Mouse (Mus musculus): ENCODE results near the gene Gdf5. TPM values are rescaled to one million over a fixed set of nuclear protein-coding genes. Genes with fewer than 3 reads are reported as not detected.

The Gdf5 gene
- polyA plus RNA-seq, 1 experiment from 2014 or later, result 0.79 TPM

DNA sequence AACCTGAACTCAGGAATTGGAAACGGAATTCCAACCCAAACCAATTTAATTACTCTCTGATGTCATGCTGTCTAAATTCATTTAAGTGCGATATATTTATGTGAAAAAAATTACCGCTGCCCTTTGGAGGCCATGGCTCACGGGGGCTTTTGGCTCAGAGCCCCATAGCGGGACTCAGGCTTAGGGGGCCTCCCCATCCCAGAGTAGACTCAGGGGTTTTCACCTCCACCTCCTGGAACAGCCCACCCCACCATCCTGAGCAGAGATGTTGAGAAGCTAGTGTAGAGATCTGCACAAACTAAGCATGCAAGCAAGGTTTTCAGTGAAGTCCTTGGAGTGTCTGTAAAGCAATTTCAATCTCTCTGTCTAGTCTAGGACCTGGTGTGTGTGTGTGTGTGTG is 413 bp upstream of the Gdf5 start:
- Histone ChIP-seq H3K27ac (ENCODE audit: low read length) (no peak overlapping the region), H3K4me3 (ENCODE audit: low read length) (no peak overlapping the region), H3K9ac (ENCODE audit: low read depth, low read length) (no peak overlapping the region), H3K36me3 (ENCODE audit: control insufficient read depth, insufficient read depth, low read length) (no peaks in the 10 kb centered on the region), H3K9me3 (ENCODE audit: control insufficient read depth, low read length) (no peaks in the 10 kb centered on the region), H3K4me2 (ENCODE audit: low read depth, low read length) (no peak overlapping the region), H3K4me1 (ENCODE audit: control insufficient read depth, insufficient read depth, low read length) (peaks cover 9% of the 10 kb centered on the region), H3K27me3 (replicated peaks; ENCODE audit: control insufficient read depth, insufficient read depth, low read length) (no peaks in the 10 kb centered on the region)
- no peak for ATAC-seq
- 61% methylated on average over 5 of the region's 5 CpGs for WGBS

GRCm38 (mm10) chr2:155944685-155945084 is 482 bp downstream of the Gdf5 start:
- Histone ChIP-seq H3K36me3 (ENCODE audit: control insufficient read depth, insufficient read depth, low read length) (no peaks in the 10 kb centered on the region), H3K9ac (ENCODE audit: low read depth, low read length) (0 out of 2 replicates have a peak overlapping the region, but pooled peaks have one; percentile 36), H3K4me3 (ENCODE audit: low read length) (no peak overlapping the region), H3K4me2 (ENCODE audit: low read depth, low read length) (no peak overlapping the region), H3K27ac (ENCODE audit: low read length) (no peak overlapping the region), H3K9me3 (ENCODE audit: control insufficient read depth, low read length) (no peaks in the 10 kb centered on the region), H3K27me3 (replicated peaks; ENCODE audit: control insufficient read depth, insufficient read depth, low read length) (no peaks in the 10 kb centered on the region), H3K4me1 (ENCODE audit: control insufficient read depth, insufficient read depth, low read length) (peaks cover 9% of the 10 kb centered on the region)
- WGBS, result 78% methylated on average over 4 of the region's 4 CpGs
- ATAC-seq, result no peak

GRCm38 (mm10) chr2:155943463-155943862 is 1.7 kb downstream of the Gdf5 start:
- H3K9me3 ChIP-seq (ENCODE audit: control insufficient read depth, low read length), result no peaks in the 10 kb centered on the region
- H3K4me2 ChIP-seq (ENCODE audit: low read depth, low read length), result peak overlapping the region; percentile 20; the same call in 1 of the 2 replicates
- H3K36me3 ChIP-seq (ENCODE audit: control insufficient read depth, insufficient read depth, low read length), result no peaks in the 10 kb centered on the region
- no peak for ATAC-seq
- WGBS, result 3% methylated on average over 8 of the region's 8 CpGs
- H3K27ac ChIP-seq (ENCODE audit: low read length), result no peak overlapping the region
- no peaks in the 10 kb centered on the region for H3K27me3 ChIP-seq (replicated peaks; ENCODE audit: control insufficient read depth, insufficient read depth, low read length)
- H3K4me1 ChIP-seq (ENCODE audit: control insufficient read depth, insufficient read depth, low read length), result peaks cover 9% of the 10 kb centered on the region
- no peak overlapping the region for H3K4me3 ChIP-seq (ENCODE audit: low read length)
- H3K9ac ChIP-seq (ENCODE audit: low read depth, low read length), result peak overlapping the region; percentile 15; the same call in 1 of the 2 replicates

DNA sequence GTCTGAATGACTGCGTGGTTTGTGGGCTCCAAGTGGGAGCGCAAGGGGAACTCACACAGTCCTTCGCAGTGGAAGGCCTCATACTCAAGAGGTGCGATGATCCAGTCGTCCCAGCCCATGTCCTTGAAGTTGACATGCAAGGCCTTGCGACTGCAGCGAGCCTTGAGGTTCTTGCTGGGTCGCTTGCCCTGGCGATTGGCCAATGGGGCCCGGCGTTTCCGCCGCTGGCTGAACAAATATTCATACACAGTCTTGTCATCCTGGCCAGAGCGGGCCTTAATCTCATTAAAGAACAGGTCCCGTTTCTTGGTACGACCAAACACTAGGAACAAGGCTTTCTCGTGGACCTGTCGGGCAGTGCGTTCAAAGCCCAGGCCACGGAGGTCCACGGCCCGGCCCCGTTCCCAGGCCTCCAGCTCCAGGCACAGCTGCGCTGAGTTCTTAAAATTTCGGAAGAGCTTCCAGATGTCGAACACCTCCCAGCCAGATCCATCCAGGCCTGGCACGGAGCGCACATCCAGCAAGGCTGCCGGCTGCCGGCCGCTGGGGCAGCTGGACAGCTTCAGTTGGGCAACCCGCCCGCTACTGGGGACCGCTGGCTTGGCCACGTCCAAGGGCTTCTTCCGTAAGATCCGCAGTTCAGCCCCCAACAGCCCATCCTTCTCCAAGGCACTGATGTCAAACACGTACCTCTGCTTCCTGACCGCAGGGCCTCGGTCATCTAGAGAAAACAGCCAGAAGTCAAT is 3.3 kb downstream of the Gdf5 start:
- H3K9me3 ChIP-seq (ENCODE audit: control insufficient read depth, low read length), result no peaks in the 10 kb centered on the region
- ATAC-seq, result no peak
- no peak overlapping the region for H3K9ac ChIP-seq (ENCODE audit: low read depth, low read length)
- H3K27me3 ChIP-seq (replicated peaks; ENCODE audit: control insufficient read depth, insufficient read depth, low read length), result no peaks in the 10 kb centered on the region
- no peaks in the 10 kb centered on the region for H3K36me3 ChIP-seq (ENCODE audit: control insufficient read depth, insufficient read depth, low read length)
- H3K4me3 ChIP-seq (ENCODE audit: low read length), result no peak overlapping the region
- no peak overlapping the region for H3K27ac ChIP-seq (ENCODE audit: low read length)
- no peak overlapping the region for H3K4me2 ChIP-seq (ENCODE audit: low read depth, low read length)
- 84% methylated on average over 40 of the region's 40 CpGs for WGBS
- H3K4me1 ChIP-seq (ENCODE audit: control insufficient read depth, insufficient read depth, low read length), result peaks cover 9% of the 10 kb centered on the region

- Histone ChIP-seq H3K9ac (ENCODE audit: low read depth, low read length) (no peak within 1 kb of the TSS), H3K9me3 (ENCODE audit: control insufficient read depth, low read length) (no peaks in the 10 kb centered on the region), H3K36me3 (ENCODE audit: control insufficient read depth, insufficient read depth, low read length) (no peaks in the 10 kb centered on the region), H3K4me3 (ENCODE audit: low read length) (no peak within 1 kb of the TSS), H3K27me3 (replicated peaks; ENCODE audit: control insufficient read depth, insufficient read depth, low read length) (no peaks in the 10 kb centered on the region), H3K4me1 (ENCODE audit: control insufficient read depth, insufficient read depth, low read length) (peaks cover 9% of the 10 kb centered on the region), H3K27ac (ENCODE audit: low read length) (no peak within 1 kb of the TSS), H3K4me2 (ENCODE audit: low read depth, low read length) (no peak within 1 kb of the TSS)
- ATAC-seq, result no peak
- 85% methylated on average over 3 of the region's 3 CpGs for WGBS
Measured at GRCm38 (mm10) chr2:155940681-155941080, 4.5 kb downstream of the Gdf5 start, which contains the start of gene Gm15557. TSS of gene Gm15557 (plus strand) at chr2:155940728.

- no peaks in the 10 kb centered on the region for H3K36me3 ChIP-seq (ENCODE audit: control insufficient read depth, insufficient read depth, low read length)
- WGBS, result 72% methylated on average over 7 of the region's 7 CpGs
- H3K4me2 ChIP-seq (ENCODE audit: low read depth, low read length), result no peak overlapping the region
- no peak overlapping the region for H3K9ac ChIP-seq (ENCODE audit: low read depth, low read length)
- no peak overlapping the region for H3K4me3 ChIP-seq (ENCODE audit: low read length)
- H3K9me3 ChIP-seq (ENCODE audit: control insufficient read depth, low read length), result no peaks in the 10 kb centered on the region
- no peak for ATAC-seq
- no peaks in the 10 kb centered on the region for H3K27me3 ChIP-seq (replicated peaks; ENCODE audit: control insufficient read depth, insufficient read depth, low read length)
- H3K27ac ChIP-seq (ENCODE audit: low read length), result no peak overlapping the region
- peaks cover 9% of the 10 kb centered on the region for H3K4me1 ChIP-seq (ENCODE audit: control insufficient read depth, insufficient read depth, low read length)
Measured at GRCm38 (mm10) chr2:155939897-155940529, 5.2 kb downstream of the Gdf5 start.

- peak within 1 kb of the TSS; percentile 61 for H3K4me3 ChIP-seq (ENCODE audit: low read length)
- H3K9me3 ChIP-seq (ENCODE audit: control insufficient read depth, low read length), result no peaks in the 10 kb centered on the region
- H3K36me3 ChIP-seq (ENCODE audit: control insufficient read depth, insufficient read depth, low read length), result no peaks in the 10 kb centered on the region
- ATAC-seq, result peak; percentile 99
- no peaks in the 10 kb centered on the region for H3K27me3 ChIP-seq (replicated peaks; ENCODE audit: control insufficient read depth, insufficient read depth, low read length)
- H3K4me1 ChIP-seq (ENCODE audit: control insufficient read depth, insufficient read depth, low read length), result peaks cover 13% of the 10 kb centered on the region
- peak within 1 kb of the TSS; percentile 70 for H3K9ac ChIP-seq (ENCODE audit: low read depth, low read length)
- peak within 1 kb of the TSS; percentile 64 for H3K4me2 ChIP-seq (ENCODE audit: low read depth, low read length)
- under 1% methylated on average over 38 of the region's 38 CpGs for WGBS
- peak within 1 kb of the TSS; percentile 92 for H3K27ac ChIP-seq (ENCODE audit: low read length)
Measured at GRCm38 (mm10) chr2:155929531-155930442, 15.4 kb downstream of the Gdf5 start, which contains the start of gene Uqcc1. TSS of gene Uqcc1 (minus strand) at chr2:155930310.

- peak overlapping the region; percentile 64 for H3K4me2 ChIP-seq (ENCODE audit: low read depth, low read length)
- ATAC-seq, result no peak
- WGBS, result 66% methylated on average over 7 of the region's 7 CpGs
- peak overlapping the region; percentile 70 for H3K9ac ChIP-seq (ENCODE audit: low read depth, low read length)
- no peaks in the 10 kb centered on the region for H3K27me3 ChIP-seq (replicated peaks; ENCODE audit: control insufficient read depth, insufficient read depth, low read length)
- H3K4me1 ChIP-seq (ENCODE audit: control insufficient read depth, insufficient read depth, low read length), result peaks cover 13% of the 10 kb centered on the region
- peak overlapping the region; percentile 92; the same call in 1 of the 2 replicates for H3K27ac ChIP-seq (ENCODE audit: low read length)
- no peaks in the 10 kb centered on the region for H3K9me3 ChIP-seq (ENCODE audit: control insufficient read depth, low read length)
- H3K36me3 ChIP-seq (ENCODE audit: control insufficient read depth, insufficient read depth, low read length), result no peaks in the 10 kb centered on the region
- peak overlapping the region; percentile 61 for H3K4me3 ChIP-seq (ENCODE audit: low read length)
Measured at GRCm38 (mm10) chr2:155928711-155929345, 16.3 kb downstream of the Gdf5 start.

All from intestine, embryonic 16.5 days (tissue).